Mouse (Mus musculus) forebrain, embryonic 16.5 days (tissue): ENCODE data around the gene Rgs9bp. TPM values are rescaled to one million over a fixed set of nuclear protein-coding genes. Genes with fewer than 3 reads are reported as not detected.
"Not testable (repeated sequence)": the region's sequence is repeated elsewhere in the genome, so short reads cannot be mapped to it uniquely, and the experiment has no call there.

Experiments used
- ATAC-seq: fragments of 200-750 bp; cut with Nextera tagmentation; 2 replicates; pipeline ENCODE4 v1.8.0; 2017; ENCODE audit warnings: mild to moderate bottlenecking, moderate library complexity
- H3K27ac ChIP-seq: fragments of 300-500 bp; sonication (generic); 2 replicates; pipeline ENCODE4 v1.5.1; 2014; ENCODE audit warnings: low read length, control low read depth
- H3K27me3 ChIP-seq: fragments of 300-500 bp; sonication (generic); replicated peaks from 2 replicates; pipeline ENCODE4 v1.6.1; 2014; ENCODE audit warnings: low read length; ENCODE audit not compliant: control insufficient read depth, insufficient read depth
- H3K36me3 ChIP-seq: fragments of 300-500 bp; sonication (generic); 2 replicates; pipeline ENCODE4 v1.6.1; 2014; ENCODE audit not compliant: control insufficient read depth, insufficient read depth
- H3K4me1 ChIP-seq: fragments of 300-500 bp; sonication (generic); replicated peaks from 2 replicates; pipeline ENCODE4 v1.6.1; 2014; ENCODE audit warnings: low read length; ENCODE audit not compliant: control insufficient read depth, insufficient read depth
- H3K4me2 ChIP-seq: fragments of 300-500 bp; sonication (generic); 2 replicates; pipeline ENCODE4 v1.6.1; 2014; ENCODE audit warnings: mild to moderate bottlenecking, low read length, control low read depth
- H3K4me3 ChIP-seq: fragments of 300-500 bp; sonication (generic); replicated peaks from 2 replicates; pipeline ENCODE4 v1.5.1; 2014; ENCODE audit warnings: mild to moderate bottlenecking, low read length, control low read depth
- H3K9ac ChIP-seq: fragments of 300-500 bp; sonication (generic); replicated peaks from 2 replicates; pipeline ENCODE4 v1.6.1; 2014; ENCODE audit warnings: low read depth, low read length, control low read depth
- H3K9me3 ChIP-seq: fragments of 300-500 bp; sonication (generic); 2 replicates; pipeline ENCODE4 v1.6.1; 2016; ENCODE audit warnings: low read length; ENCODE audit not compliant: control insufficient read depth
- WGBS: fragments of 180-500 bp; shearing (Covaris S2); extraction: QIAGEN DNeasy Blood & Tissue Kit; methylation state at CpG from one replicate; pipeline ENCODE4 v1.1.7; 2014; 5-methylcytosine and 5-hydroxymethylcytosine counted together
- polyA plus RNA-seq: library from polyadenylated mRNA; unstranded; fragments of >200 nt; fragmentation: Nextera tagmentation; extraction: Ambion mirVana; gene quantifications from 2 replicates; pipeline ENCODE4 v1.2.1, GENCODE M21; 2015

Gene Rgs9bp
- polyA plus RNA-seq, 1 experiment from 2014 or later, result 0.11 TPM

GRCm38 (mm10) chr7:35564872-35565271 is 20.5 kb downstream of the Rgs9bp start:
- H3K27ac ChIP-seq, H3K4me1 ChIP-seq: not testable (repeated sequence)
- 80% methylated on average over 10 of the region's 10 CpGs for WGBS

DNA sequence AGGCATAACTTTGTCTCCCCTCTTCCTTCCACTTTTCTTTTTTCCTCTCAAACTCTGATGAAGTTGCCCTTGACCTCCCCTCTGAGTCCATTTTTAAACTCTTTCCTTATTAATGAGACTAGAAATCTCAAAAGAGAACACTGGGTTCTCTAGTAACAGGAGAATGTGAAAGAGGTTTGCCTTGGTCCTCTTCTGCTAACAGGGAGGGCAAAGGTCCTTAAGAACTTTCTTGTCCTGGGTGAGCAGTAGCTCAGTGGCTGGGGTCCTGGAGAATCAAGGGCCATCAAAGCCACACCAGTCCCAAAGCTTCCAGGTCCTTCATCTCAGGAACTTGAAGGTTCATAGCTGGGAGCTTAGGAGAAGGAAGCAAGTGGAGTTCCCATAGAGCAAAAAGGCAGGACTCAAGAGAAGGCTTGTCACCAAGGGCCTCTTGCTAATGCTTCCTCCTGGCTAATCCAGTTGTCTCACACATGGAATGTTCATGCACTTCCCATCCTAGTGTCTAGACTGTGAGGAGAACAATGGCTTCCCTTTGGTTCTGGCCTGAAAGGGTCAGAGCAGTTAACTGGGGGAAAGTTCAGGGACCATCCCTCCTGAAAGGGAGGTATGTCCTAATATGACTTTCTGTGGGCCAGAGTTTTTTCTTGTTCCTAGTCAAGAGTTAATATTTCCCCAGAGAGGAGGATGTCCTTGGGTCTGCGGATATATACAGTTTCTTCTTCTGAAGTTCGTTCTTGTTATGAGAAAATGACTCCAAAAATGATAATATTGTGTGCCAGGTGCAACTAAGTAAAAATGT is 21.1 kb downstream of the Rgs9bp start:
- H3K4me3 ChIP-seq, result no peak overlapping the region
- ATAC-seq, result no peak
- H3K36me3 ChIP-seq, result no peaks in the 10 kb centered on the region
- no peaks in the 10 kb centered on the region for H3K9me3 ChIP-seq
- H3K9ac ChIP-seq, result no peak overlapping the region
- WGBS, result 93% methylated on average over 2 of the region's 2 CpGs
- H3K4me2 ChIP-seq, result no peak overlapping the region
- no peak overlapping the region for H3K27ac ChIP-seq
- no peaks in the 10 kb centered on the region for H3K27me3 ChIP-seq
- H3K4me1 ChIP-seq, result no peaks in the 10 kb centered on the region

More at GRCm38 (mm10) chr7:35564872-35565271, 20.5 kb downstream of the Rgs9bp start:
- ATAC-seq, H3K4me3 ChIP-seq, H3K9ac ChIP-seq, H3K9me3 ChIP-seq, H3K36me3 ChIP-seq, H3K27me3 ChIP-seq, H3K4me2 ChIP-seq: not testable (repeated sequence)

DNA sequence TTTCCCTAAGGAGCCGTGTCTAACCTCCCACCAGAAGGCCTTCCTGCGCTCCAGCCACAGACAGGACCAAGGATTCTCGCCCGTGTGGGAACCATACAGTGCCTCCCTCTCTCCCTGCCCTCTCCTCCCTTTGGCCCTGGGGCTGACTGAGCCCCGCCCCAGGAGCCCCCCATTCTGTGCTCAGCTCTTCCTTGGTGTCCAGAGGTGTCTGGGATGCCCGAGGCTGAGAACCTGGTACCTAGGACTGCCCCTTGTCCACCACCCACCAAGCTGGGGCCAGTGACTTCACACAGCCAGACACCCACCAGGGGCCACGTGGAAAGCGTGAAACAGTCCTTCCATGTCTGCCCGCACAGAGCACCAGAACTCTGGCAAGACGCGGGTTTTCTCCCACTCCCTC is 22.3 kb downstream of the Rgs9bp start:
- H3K4me3 ChIP-seq, result no peak overlapping the region
- ATAC-seq, result no peak
- H3K4me2 ChIP-seq, result no peak overlapping the region
- WGBS, result 76% methylated on average over 11 of the region's 11 CpGs
- no peaks in the 10 kb centered on the region for H3K36me3 ChIP-seq
- no peaks in the 10 kb centered on the region for H3K9me3 ChIP-seq
- H3K27ac ChIP-seq, result no peak overlapping the region
- no peaks in the 10 kb centered on the region for H3K4me1 ChIP-seq
- no peak overlapping the region for H3K9ac ChIP-seq
- no peaks in the 10 kb centered on the region for H3K27me3 ChIP-seq

DNA sequence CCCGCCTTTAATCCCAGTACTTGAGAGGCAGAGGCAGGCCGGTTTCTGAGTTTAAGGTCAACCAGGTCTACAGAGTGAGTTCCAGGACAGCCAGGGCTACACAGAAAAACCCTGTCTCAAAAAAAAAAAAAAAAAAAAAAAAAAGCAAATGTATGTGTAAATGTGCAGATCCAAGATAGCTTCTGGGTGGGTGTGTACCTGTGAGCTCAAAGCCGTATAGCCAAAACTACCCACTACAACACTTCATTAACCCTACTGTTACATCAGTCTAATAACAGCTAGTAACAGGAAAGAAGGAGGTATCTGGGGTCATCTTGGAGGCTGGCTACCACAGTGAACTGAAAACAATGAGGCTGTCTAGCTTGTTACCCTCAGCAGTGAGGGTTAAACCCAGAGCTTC is 25.5 kb downstream of the Rgs9bp start:
- Histone ChIP-seq H3K36me3 (no peaks in the 10 kb centered on the region), H3K9ac (no peak overlapping the region), H3K27ac (no peak overlapping the region), H3K4me2 (no peak overlapping the region), H3K4me1 (peaks cover 6% of the 10 kb centered on the region), H3K27me3 (no peaks in the 10 kb centered on the region), H3K9me3 (no peaks in the 10 kb centered on the region), H3K4me3 (no peak overlapping the region)
- no peak for ATAC-seq
- WGBS, result 94% methylated on average over 3 of the region's 3 CpGs

- ATAC-seq, result no peak
- Histone ChIP-seq H3K4me1 (peaks cover 9% of the 10 kb centered on the region), H3K4me3 (no peak overlapping the region), H3K4me2 (no peak overlapping the region), H3K27me3 (no peaks in the 10 kb centered on the region), H3K27ac (no peak overlapping the region), H3K9ac (no peak overlapping the region), H3K36me3 (no peaks in the 10 kb centered on the region), H3K9me3 (no peaks in the 10 kb centered on the region)
- WGBS, result 47% methylated on average over 2 of the region's 2 CpGs
Measured at GRCm38 (mm10) chr7:35558681-35559080, 26.7 kb downstream of the Rgs9bp start.

- no peak overlapping the region for H3K27ac ChIP-seq
- H3K9ac ChIP-seq, result no peak overlapping the region
- no peak overlapping the region for H3K4me2 ChIP-seq
- H3K36me3 ChIP-seq, result no peaks in the 10 kb centered on the region
- 88% methylated on average over 3 of the region's 3 CpGs for WGBS
- no peak overlapping the region for H3K4me3 ChIP-seq
- peaks cover 12% of the 10 kb centered on the region for H3K4me1 ChIP-seq
- no peaks in the 10 kb centered on the region for H3K9me3 ChIP-seq
- H3K27me3 ChIP-seq, result no peaks in the 10 kb centered on the region
- ATAC-seq, result no peak
Measured at GRCm38 (mm10) chr7:35557577-35557976, 27.8 kb downstream of the Rgs9bp start.

DNA sequence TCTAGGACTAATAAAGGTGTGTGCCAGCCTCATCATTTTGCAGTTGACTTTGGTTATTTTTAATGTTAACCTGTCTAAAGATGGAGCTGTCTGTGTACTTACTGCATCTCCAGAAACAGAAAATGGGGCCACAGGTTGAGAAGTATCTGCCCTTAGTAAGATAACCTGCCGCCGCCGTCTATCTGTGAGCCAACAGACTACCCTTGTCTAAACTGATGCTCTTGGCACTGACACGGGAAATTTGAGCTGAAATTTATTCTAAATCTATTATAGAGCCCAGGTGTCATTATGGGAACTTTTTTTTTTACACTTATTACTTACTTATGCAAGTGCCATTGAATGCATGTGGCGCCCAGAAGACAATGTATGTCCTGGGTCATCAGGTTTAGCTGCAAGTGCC is 28.5 kb downstream of the Rgs9bp start:
- Histone ChIP-seq H3K4me2 (no peak overlapping the region), H3K9me3 (no peaks in the 10 kb centered on the region), H3K4me1 (peaks cover 12% of the 10 kb centered on the region), H3K27ac (no peak overlapping the region), H3K27me3 (no peaks in the 10 kb centered on the region), H3K36me3 (no peaks in the 10 kb centered on the region), H3K4me3 (no peak overlapping the region), H3K9ac (no peak overlapping the region)
- 88% methylated on average over 5 of the region's 5 CpGs for WGBS
- no peak for ATAC-seq

DNA sequence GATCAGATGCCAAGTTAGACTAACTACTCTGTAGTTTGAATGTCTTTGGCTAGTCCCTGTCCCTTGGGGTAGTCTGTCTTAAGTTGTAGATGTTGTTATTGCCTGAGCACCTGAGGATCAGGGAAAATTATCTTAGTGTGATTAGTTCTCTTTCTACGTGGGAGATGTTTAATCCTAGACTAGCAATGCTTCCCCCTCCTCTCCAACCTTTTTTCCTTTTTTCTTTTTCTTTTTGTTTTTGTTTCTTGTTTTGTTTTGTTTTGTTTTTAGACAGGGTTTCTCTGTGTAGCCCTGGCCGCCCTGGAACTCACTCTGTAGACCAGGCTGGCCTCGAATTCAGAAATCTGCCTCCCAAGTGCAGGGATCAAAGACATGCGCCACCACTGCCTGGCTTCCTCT is 29.2 kb downstream of the Rgs9bp start, which contains the start of gene Nudt19:
Gene Nudt19, minus strand, starts transcription at position 100 of the 399 bp plus-strand sequence.
- peak within 1 kb of the TSS; percentile 97 for H3K4me2 ChIP-seq
- H3K4me1 ChIP-seq, result peaks cover 12% of the 10 kb centered on the region
- peak within 1 kb of the TSS; percentile 84 for H3K9ac ChIP-seq
- ATAC-seq, result no peak
- H3K27me3 ChIP-seq, result no peaks in the 10 kb centered on the region
- 61% methylated on average over 4 of the region's 4 CpGs for WGBS
- H3K27ac ChIP-seq, result peak within 1 kb of the TSS; percentile 87
- no peaks in the 10 kb centered on the region for H3K36me3 ChIP-seq
- H3K4me3 ChIP-seq, result peak within 1 kb of the TSS; percentile 66
- no peaks in the 10 kb centered on the region for H3K9me3 ChIP-seq

DNA sequence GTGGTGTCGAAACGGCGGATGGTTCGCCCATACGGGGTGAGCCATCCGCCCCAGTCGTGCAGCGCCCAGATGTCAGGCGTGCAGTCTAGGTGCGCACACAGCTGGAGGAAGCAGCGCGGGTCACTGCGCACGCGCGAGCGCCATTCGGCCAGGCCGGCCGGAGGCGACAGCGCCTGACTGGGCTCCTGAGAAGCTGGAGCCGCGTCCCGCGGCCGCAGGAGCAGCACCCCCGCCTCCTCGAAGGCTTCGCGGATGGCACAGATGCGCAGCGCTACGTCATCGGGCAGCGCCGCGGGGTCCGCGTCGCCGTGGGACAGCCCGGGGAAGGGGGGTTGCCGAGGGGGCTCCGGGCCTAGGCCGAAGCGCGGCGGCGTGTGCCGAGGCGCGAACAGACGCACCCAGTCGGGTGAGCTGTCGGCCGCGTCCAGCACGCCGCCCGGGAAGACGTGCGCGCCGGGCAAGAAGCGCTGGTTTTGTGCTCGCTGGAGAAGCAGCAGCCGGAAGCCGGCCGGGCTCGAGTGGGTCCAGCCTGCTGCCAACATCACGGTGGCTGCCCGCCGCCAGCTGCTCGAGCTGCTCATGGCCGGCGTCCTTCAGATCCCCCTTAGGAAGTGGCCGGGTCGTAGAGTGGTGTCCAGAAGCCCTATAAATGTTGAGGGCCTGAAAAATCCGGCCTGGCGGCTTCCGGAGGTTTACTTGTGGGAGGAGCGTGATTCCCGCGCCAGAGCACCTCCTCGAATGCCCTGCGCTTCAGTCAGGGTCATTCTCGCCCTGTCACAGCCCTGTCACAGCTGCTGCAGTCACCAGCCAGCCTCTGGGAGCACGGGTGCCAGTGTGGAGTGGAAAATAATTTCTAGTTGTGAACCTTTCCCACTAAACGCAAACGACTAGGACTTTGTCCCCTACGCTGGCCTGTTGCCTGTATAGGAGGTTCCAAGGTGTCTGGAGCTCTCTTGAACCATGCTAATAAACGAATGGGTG is 29.9 kb downstream of the Rgs9bp start:
- no peaks in the 10 kb centered on the region for H3K9me3 ChIP-seq
- peak overlapping the region; percentile 84 for H3K9ac ChIP-seq
- H3K27me3 ChIP-seq, result no peaks in the 10 kb centered on the region
- H3K36me3 ChIP-seq, result peaks cover under 1% of the 10 kb centered on the region
- peaks cover 12% of the 10 kb centered on the region for H3K4me1 ChIP-seq
- peak overlapping the region; percentile 66 for H3K4me3 ChIP-seq
- peak; percentile 95 for ATAC-seq
- H3K27ac ChIP-seq, result peak overlapping the region; percentile 87
- WGBS, result under 1% methylated on average over 93 of the region's 93 CpGs
- peak overlapping the region; percentile 97 for H3K4me2 ChIP-seq
